Mouse (Mus musculus): ENCODE data around the gene Kansl2. TPM values are rescaled to one million over a fixed set of nuclear protein-coding genes. Genes with fewer than 3 reads are reported as not detected.

Gene Kansl2
- polyA plus RNA-seq, 1 experiment from 2014 or later: 69.6 TPM

GRCm38 (mm10) chr15:98568256-98569033 lies 34.4 kb upstream of the Kansl2 start:
- no peak for ATAC-seq

GRCm38 (mm10) chr15:98567278-98568134 lies 33.4 kb upstream of the Kansl2 start:
- Histone ChIP-seq H3K27me3 (replicated peaks; ENCODE audit: control insufficient read depth, insufficient read depth, low read length) (no peaks in the 10 kb centered on the region), H3K9me3 (ENCODE audit: control insufficient read depth, low read length) (no peaks in the 10 kb centered on the region), H3K4me3 (ENCODE audit: low read length) (peak overlapping the region; percentile 90), H3K36me3 (ENCODE audit: control insufficient read depth, insufficient read depth, low read length) (0 out of 2 replicates have a peak, but pooled peaks cover 3% of the 10 kb centered on the region), H3K27ac (ENCODE audit: low read length) (peak overlapping the region; percentile 97), H3K9ac (ENCODE audit: low read depth, low read length) (peak overlapping the region; percentile 92), H3K4me2 (ENCODE audit: low read depth, low read length) (peak overlapping the region; percentile 86), H3K4me1 (ENCODE audit: control insufficient read depth, insufficient read depth, low read length) (peaks cover 20% of the 10 kb centered on the region)
- WGBS: under 1% methylated on average over 88 of the region's 88 CpGs
- ATAC-seq: peak; percentile 96

More at GRCm38 (mm10) chr15:98568256-98569033, 34.4 kb upstream of the Kansl2 start:
- peaks cover 20% of the 10 kb centered on the region for H3K4me1 ChIP-seq (ENCODE audit: control insufficient read depth, insufficient read depth, low read length)
- H3K27me3 ChIP-seq (replicated peaks; ENCODE audit: control insufficient read depth, insufficient read depth, low read length): no peaks in the 10 kb centered on the region
- peak overlapping the region; percentile 73 for H3K9ac ChIP-seq (ENCODE audit: low read depth, low read length)
- H3K4me2 ChIP-seq (ENCODE audit: low read depth, low read length): peak overlapping the region; percentile 75
- WGBS: 5% methylated on average over 22 of the region's 22 CpGs
- H3K27ac ChIP-seq (ENCODE audit: low read length): peak overlapping the region; percentile 94
- no peaks in the 10 kb centered on the region for H3K36me3 ChIP-seq (ENCODE audit: control insufficient read depth, insufficient read depth, low read length)
- H3K9me3 ChIP-seq (ENCODE audit: control insufficient read depth, low read length): no peaks in the 10 kb centered on the region
- H3K4me3 ChIP-seq (ENCODE audit: low read length): peak overlapping the region; percentile 71

- H3K27ac ChIP-seq (ENCODE audit: low read length): peak overlapping the region; percentile 97
- H3K9me3 ChIP-seq (ENCODE audit: control insufficient read depth, low read length): no peaks in the 10 kb centered on the region
- H3K4me1 ChIP-seq (ENCODE audit: control insufficient read depth, insufficient read depth, low read length): peaks cover 20% of the 10 kb centered on the region
- ATAC-seq: no peak
- peak overlapping the region; percentile 86 for H3K4me2 ChIP-seq (ENCODE audit: low read depth, low read length)
- peak overlapping the region; percentile 90 for H3K4me3 ChIP-seq (ENCODE audit: low read length)
- peak overlapping the region; percentile 92 for H3K9ac ChIP-seq (ENCODE audit: low read depth, low read length)
- 0 out of 2 replicates have a peak, but pooled peaks cover 3% of the 10 kb centered on the region for H3K36me3 ChIP-seq (ENCODE audit: control insufficient read depth, insufficient read depth, low read length)
- under 1% methylated on average over 15 of the region's 15 CpGs for WGBS
- H3K27me3 ChIP-seq (replicated peaks; ENCODE audit: control insufficient read depth, insufficient read depth, low read length): no peaks in the 10 kb centered on the region
Observed at GRCm38 (mm10) chr15:98566973-98567277, 32.9 kb upstream of the Kansl2 start.

GRCm38 (mm10) chr15:98557186-98557585 lies 23.1 kb upstream of the Kansl2 start:
- no peak overlapping the region for H3K4me2 ChIP-seq (ENCODE audit: low read depth, low read length)
- no peak for ATAC-seq
- 0 out of 2 replicates have a peak, but pooled peaks cover 7% of the 10 kb centered on the region for H3K36me3 ChIP-seq (ENCODE audit: control insufficient read depth, insufficient read depth, low read length)
- no peak overlapping the region for H3K9ac ChIP-seq (ENCODE audit: low read depth, low read length)
- WGBS: 85% methylated on average over 5 of the region's 5 CpGs
- no peak overlapping the region for H3K27ac ChIP-seq (ENCODE audit: low read length)
- no peaks in the 10 kb centered on the region for H3K27me3 ChIP-seq (replicated peaks; ENCODE audit: control insufficient read depth, insufficient read depth, low read length)
- no peak overlapping the region for H3K4me3 ChIP-seq (ENCODE audit: low read length)
- H3K9me3 ChIP-seq (ENCODE audit: control insufficient read depth, low read length): no peaks in the 10 kb centered on the region
- H3K4me1 ChIP-seq (ENCODE audit: control insufficient read depth, insufficient read depth, low read length): no peaks in the 10 kb centered on the region

GRCm38 (mm10) chr15:98555881-98556280 lies 21.8 kb upstream of the Kansl2 start:
- no peak for ATAC-seq
- Histone ChIP-seq H3K9me3 (ENCODE audit: control insufficient read depth, low read length) (no peaks in the 10 kb centered on the region), H3K27me3 (replicated peaks; ENCODE audit: control insufficient read depth, insufficient read depth, low read length) (no peaks in the 10 kb centered on the region), H3K36me3 (ENCODE audit: control insufficient read depth, insufficient read depth, low read length) (peaks cover 15% of the 10 kb centered on the region), H3K4me1 (ENCODE audit: control insufficient read depth, insufficient read depth, low read length) (no peaks in the 10 kb centered on the region), H3K9ac (ENCODE audit: low read depth, low read length) (no peak overlapping the region), H3K27ac (ENCODE audit: low read length) (no peak overlapping the region), H3K4me2 (ENCODE audit: low read depth, low read length) (no peak overlapping the region), H3K4me3 (ENCODE audit: low read length) (no peak overlapping the region)
- WGBS: 97% methylated on average over 4 of the region's 4 CpGs

- no peaks in the 10 kb centered on the region for H3K9me3 ChIP-seq (ENCODE audit: control insufficient read depth, low read length)
- H3K4me3 ChIP-seq (ENCODE audit: low read length): no peak overlapping the region
- 86% methylated on average over 2 of the region's 2 CpGs for WGBS
- peaks cover 12% of the 10 kb centered on the region for H3K36me3 ChIP-seq (ENCODE audit: control insufficient read depth, insufficient read depth, low read length)
- no peak for ATAC-seq
- H3K27me3 ChIP-seq (replicated peaks; ENCODE audit: control insufficient read depth, insufficient read depth, low read length): no peaks in the 10 kb centered on the region
- no peak overlapping the region for H3K27ac ChIP-seq (ENCODE audit: low read length)
- H3K4me2 ChIP-seq (ENCODE audit: low read depth, low read length): no peak overlapping the region
- H3K4me1 ChIP-seq (ENCODE audit: control insufficient read depth, insufficient read depth, low read length): no peaks in the 10 kb centered on the region
- H3K9ac ChIP-seq (ENCODE audit: low read depth, low read length): no peak overlapping the region
Observed at GRCm38 (mm10) chr15:98552758-98553157, 18.7 kb upstream of the Kansl2 start.

GRCm38 (mm10) chr15:98546843-98547242 lies 12.8 kb upstream of the Kansl2 start:
- WGBS: 89% methylated on average over 5 of the region's 5 CpGs
- no peak overlapping the region for H3K9ac ChIP-seq (ENCODE audit: low read depth, low read length)
- H3K4me1 ChIP-seq (ENCODE audit: control insufficient read depth, insufficient read depth, low read length): no peaks in the 10 kb centered on the region
- no peaks in the 10 kb centered on the region for H3K9me3 ChIP-seq (ENCODE audit: control insufficient read depth, low read length)
- no peaks in the 10 kb centered on the region for H3K27me3 ChIP-seq (replicated peaks; ENCODE audit: control insufficient read depth, insufficient read depth, low read length)
- no peak overlapping the region for H3K4me3 ChIP-seq (ENCODE audit: low read length)
- no peak overlapping the region for H3K4me2 ChIP-seq (ENCODE audit: low read depth, low read length)
- ATAC-seq: no peak
- H3K36me3 ChIP-seq (ENCODE audit: control insufficient read depth, insufficient read depth, low read length): peaks cover 26% of the 10 kb centered on the region
- no peak overlapping the region for H3K27ac ChIP-seq (ENCODE audit: low read length)

- H3K9ac ChIP-seq (ENCODE audit: low read depth, low read length): no peak overlapping the region
- no peaks in the 10 kb centered on the region for H3K27me3 ChIP-seq (replicated peaks; ENCODE audit: control insufficient read depth, insufficient read depth, low read length)
- 87% methylated on average over 3 of the region's 3 CpGs for WGBS
- H3K36me3 ChIP-seq (ENCODE audit: control insufficient read depth, insufficient read depth, low read length): peaks cover 19% of the 10 kb centered on the region
- no peak for ATAC-seq
- H3K9me3 ChIP-seq (ENCODE audit: control insufficient read depth, low read length): no peaks in the 10 kb centered on the region
- no peak overlapping the region for H3K4me3 ChIP-seq (ENCODE audit: low read length)
- no peak overlapping the region for H3K4me2 ChIP-seq (ENCODE audit: low read depth, low read length)
- no peak overlapping the region for H3K27ac ChIP-seq (ENCODE audit: low read length)
- 0 out of 2 replicates have a peak, but pooled peaks cover 3% of the 10 kb centered on the region for H3K4me1 ChIP-seq (ENCODE audit: control insufficient read depth, insufficient read depth, low read length)
Observed at GRCm38 (mm10) chr15:98545151-98545550, 11.1 kb upstream of the Kansl2 start.

GRCm38 (mm10) chr15:98543341-98543740 lies 9.3 kb upstream of the Kansl2 start:
- Histone ChIP-seq H3K9me3 (ENCODE audit: control insufficient read depth, low read length) (no peaks in the 10 kb centered on the region), H3K4me2 (ENCODE audit: low read depth, low read length) (no peak overlapping the region), H3K27ac (ENCODE audit: low read length) (no peak overlapping the region), H3K36me3 (ENCODE audit: control insufficient read depth, insufficient read depth, low read length) (peaks cover 22% of the 10 kb centered on the region), H3K9ac (ENCODE audit: low read depth, low read length) (no peak overlapping the region), H3K27me3 (replicated peaks; ENCODE audit: control insufficient read depth, insufficient read depth, low read length) (no peaks in the 10 kb centered on the region), H3K4me3 (ENCODE audit: low read length) (no peak overlapping the region), H3K4me1 (ENCODE audit: control insufficient read depth, insufficient read depth, low read length) (0 out of 2 replicates have a peak, but pooled peaks cover 3% of the 10 kb centered on the region)
- ATAC-seq: no peak
- 82% methylated on average over 4 of the region's 4 CpGs for WGBS

Measured in intestine, embryonic 16.5 days (tissue).